In the genomic region with DNA sequence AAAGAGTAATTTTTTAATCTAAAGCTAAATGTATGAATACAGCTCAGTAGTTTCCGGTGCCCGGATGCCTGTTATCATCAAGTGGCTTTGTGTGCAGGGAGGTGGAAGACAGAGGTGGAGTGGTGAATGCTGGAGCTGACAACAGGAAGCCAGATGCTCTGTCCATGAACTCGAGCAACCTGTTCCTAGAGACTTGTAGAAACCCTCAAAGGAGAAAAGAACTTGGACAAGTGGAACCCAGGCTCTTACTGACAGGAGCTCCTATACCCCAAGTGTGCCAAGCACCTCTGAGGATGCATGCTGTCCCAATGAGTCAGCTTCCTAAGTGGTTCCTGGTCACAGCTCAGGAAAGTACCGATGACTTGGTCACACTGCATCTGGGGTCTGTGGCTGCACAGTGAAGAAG, we compare ENCODE assay signal across 9 mouse cellular contexts. TPM values are rescaled to one million over a fixed set of nuclear protein-coding genes. Genes with fewer than 3 reads are reported as not detected.
DNase-seq lines count a peak whose midpoint lies in the region; ATAC-seq and TF ChIP-seq lines count a peak whose summit lies in the region.
"Had no signal": no experiment of that assay in that cellular context is flagged by ENCODE, and none has a peak within 500 bp of the region (broad histone marks: within the 10 kb centered on the region; RNA-seq: fewer than 3 reads in every experiment).

No protein-coding gene starts in this region.

- H3K9ac ChIP-seq in heart, adult 2 months (ENCODE audit: low read depth, low read length) = no peak overlapping the region
- H3K9ac ChIP-seq in liver, embryonic 12.5 days = peak overlapping the region; percentile 47; the same call in 1 of the 2 replicates
- H3K9ac ChIP-seq in stomach, embryonic 16.5 days (ENCODE audit: low read length) = no peak overlapping the region
- H3K9ac ChIP-seq: embryonic facial prominence, embryonic 13.5 days had no signal

- peak overlapping the region; percentile 36 for H3K27ac ChIP-seq in heart, adult 2 months
- H3K27ac ChIP-seq in liver, embryonic 12.5 days = peak overlapping the region; percentile 79
- H3K27ac ChIP-seq in stomach, embryonic 16.5 days (ENCODE audit: low read length) = 0 out of 2 replicates have a peak overlapping the region, but pooled peaks have one; percentile 37

- intact Hi-C loops in heart, adult 2 months (cut with DNase I) = loop anchor here (5.0 kb wide), 2 partner anchors 76 to 214 kb away; no protein-coding TSS in a partner anchor

- DNase-seq in heart, adult 2 months = no peak
- DNase-seq in heart, adult 8-10 months (ENCODE audit: low spot score) = no peak
- DNase-seq in B cell, adult 2 months = no peak
- no peak for DNase-seq in ovary, adult 18-20 months (ENCODE audit: low spot score)

- peaks cover 10% of the 10 kb centered on the region for H3K4me1 ChIP-seq in heart, adult 2 months (ENCODE audit: control insufficient read depth, insufficient read depth, low read length)
- H3K4me1 ChIP-seq in megakaryocyte, embryonic 14.5 days = peaks cover 99% of the 10 kb centered on the region
- H3K4me1 ChIP-seq in liver, embryonic 12.5 days = peaks cover 29% of the 10 kb centered on the region
- H3K4me1 ChIP-seq in stomach, embryonic 16.5 days (ENCODE audit: control insufficient read depth, insufficient read depth, low read length) = peaks cover 9% of the 10 kb centered on the region

- TF ChIP-seq CTCF in heart, adult 2 months (IDR thresholded peaks at IDR 0.05) = no peak

- TF ChIP-seq EP300 in heart, adult 2 months (IDR thresholded peaks at IDR 0.05; ENCODE audit: insufficient read depth, low read depth, low read length) = no peak

- no peaks in the 10 kb centered on the region for H3K9me3 ChIP-seq in megakaryocyte, embryonic 14.5 days
- no peaks in the 10 kb centered on the region for H3K9me3 ChIP-seq in liver, embryonic 12.5 days (replicated peaks)
- H3K9me3 ChIP-seq in stomach, embryonic 16.5 days (replicated peaks; ENCODE audit: control insufficient read depth, low read length) = no peaks in the 10 kb centered on the region
- H3K9me3 ChIP-seq: embryonic facial prominence, embryonic 13.5 days had no signal

- no peaks in the 10 kb centered on the region; the same call in none of the 2 replicates for H3K36me3 ChIP-seq in heart, adult 2 months (ENCODE audit: control insufficient read depth, insufficient read depth, low read length)
- H3K36me3 ChIP-seq in megakaryocyte, embryonic 14.5 days (replicated peaks; ENCODE audit: low read length) = peaks cover 90% of the 10 kb centered on the region
- no peaks in the 10 kb centered on the region for H3K36me3 ChIP-seq in liver, embryonic 12.5 days
- H3K36me3 ChIP-seq in stomach, embryonic 16.5 days (ENCODE audit: control insufficient read depth, insufficient read depth, low read length) = no peaks in the 10 kb centered on the region
- H3K36me3 ChIP-seq: embryonic facial prominence, embryonic 13.5 days had no signal

- no peak for ATAC-seq in megakaryocyte, adult 5-6 weeks (ENCODE audit: poor library complexity, severe bottlenecking)
- ATAC-seq in liver, embryonic 12.5 days = peak; percentile 49
- no peak for ATAC-seq in stomach, embryonic 16.5 days (ENCODE audit: insufficient read depth, low FRiP score)

- peak overlapping the region; percentile 21 for H3K4me2 ChIP-seq in liver, embryonic 12.5 days
- H3K4me2 ChIP-seq in stomach, embryonic 16.5 days (ENCODE audit: low read depth, low read length) = no peak overlapping the region
- H3K4me2 ChIP-seq: embryonic facial prominence, embryonic 13.5 days had no signal

- 23% methylated on average over 4 of the region's 4 CpGs for WGBS in heart, adult 2 months
- 44% methylated on average over 4 of the region's 4 CpGs for WGBS in liver, embryonic 12.5 days (ENCODE audit: insufficient replicate concordance)
- 72% methylated on average over 4 of the region's 4 CpGs for WGBS in stomach, embryonic 16.5 days

- H3K79me2 ChIP-seq in heart, adult 2 months (replicated peaks; ENCODE audit: control insufficient read depth, insufficient read depth, low read length) = no peaks in the 10 kb centered on the region

- TF ChIP-seq POLR2A in heart, adult 2 months (IDR thresholded peaks at IDR 0.05; ENCODE audit: insufficient read depth, low read depth, low read length) = no peak

- H3K27me3 ChIP-seq in heart, adult 2 months (ENCODE audit: control insufficient read depth, insufficient read depth, low read length) = no peaks in the 10 kb centered on the region
- no peaks in the 10 kb centered on the region for H3K27me3 ChIP-seq in megakaryocyte, embryonic 14.5 days (replicated peaks)
- no peaks in the 10 kb centered on the region; the same call in 1 of the 2 replicates for H3K27me3 ChIP-seq in liver, embryonic 12.5 days (replicated peaks)
- H3K27me3 ChIP-seq in stomach, embryonic 16.5 days (ENCODE audit: control insufficient read depth, insufficient read depth, low read length) = no peaks in the 10 kb centered on the region
- H3K27me3 ChIP-seq: embryonic facial prominence, embryonic 13.5 days had no signal

- H3K4me3 ChIP-seq in heart, adult 2 months = no peak overlapping the region
- H3K4me3 ChIP-seq in megakaryocyte, embryonic 14.5 days (replicated peaks) = peak overlapping the region; percentile 31
- no peak overlapping the region for H3K4me3 ChIP-seq in liver, embryonic 12.5 days
- no peak overlapping the region for H3K4me3 ChIP-seq in stomach, embryonic 16.5 days (replicated peaks; ENCODE audit: low read length)
- H3K4me3 ChIP-seq: embryonic facial prominence, embryonic 13.5 days had no signal

RNA-seq across cellular contexts. Expression of a gene that starts 41.1 kb away (rescaled TPM):
- 10 to 100 TPM; 16.5 to 18.7 TPM for total RNA-seq in heart, adult 2 months (2021)
- polyA plus RNA-seq in heart, adult 2 months (2012; rRNA removed) = 14.8 and 18.1 TPM in 2 replicates
- total RNA-seq in heart, adult 8-10 months (2022) = 10 to 100 TPM; 12.7 to 15.6 (median 14.4) TPM
- polyA plus RNA-seq in megakaryocyte, embryonic 14.5 days (2012; ENCODE audit: insufficient read depth, low replicate concordance) = 142 and 149 TPM in 2 replicates
- 0.02 and 0.32 TPM in 2 replicates for total RNA-seq in megakaryocyte, adult 5-6 weeks (2015)
- 0.04 TPM in 1 of 2 replicates, not detected in the other for total RNA-seq in megakaryocyte, adult 5-6 weeks (2017)
- polyA plus RNA-seq in liver, embryonic 12.5 days (2016; fragmentation: Nextera tagmentation; extraction: Ambion mirVana) = 14.7 and 14.9 TPM in 2 replicates
- 23.1 and 26.5 TPM in 2 replicates for polyA plus RNA-seq in stomach, embryonic 16.5 days (2015; fragmentation: Nextera tagmentation; extraction: Ambion mirVana)
